Comparison of ENCODE assay signal across 8 mouse cellular contexts in the genomic region with DNA sequence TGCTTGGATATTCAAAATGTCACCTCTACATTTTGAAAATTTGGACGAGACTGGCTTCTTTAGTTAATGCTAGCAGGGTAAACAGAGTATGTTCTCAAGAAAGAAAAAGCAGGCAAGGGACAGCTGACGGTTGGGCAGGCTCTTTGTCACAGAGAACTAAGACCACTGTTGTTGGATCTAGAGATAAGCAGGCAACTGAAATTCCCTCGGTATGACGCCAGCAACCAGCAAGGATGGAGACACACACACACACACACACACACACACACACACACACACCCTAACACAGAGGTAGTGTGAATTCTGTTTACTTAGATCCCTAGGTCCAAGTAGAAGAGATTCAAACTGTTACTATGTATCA.
DNase-seq lines count a peak whose midpoint lies in the region; ATAC-seq and TF ChIP-seq lines count a peak whose summit lies in the region.

No protein-coding gene starts in this region.

- H3K9me3 ChIP-seq in embryonic facial prominence, embryonic 15.5 days (replicated peaks): no peaks in the 10 kb centered on the region
- H3K9me3 ChIP-seq in limb, embryonic 12.5 days: no peaks in the 10 kb centered on the region

- peak overlapping the region; percentile 44; the same call in 1 of the 2 replicates for H3K4me2 ChIP-seq in embryonic facial prominence, embryonic 15.5 days (replicated peaks)
- no peak overlapping the region for H3K4me2 ChIP-seq in limb, embryonic 12.5 days

- TF ChIP-seq POLR2A in kidney, adult 2 months (IDR thresholded peaks at IDR 0.05; ENCODE audit: low read depth, low read length): no peak

- 18% methylated on average over 4 of the region's 4 CpGs for WGBS in embryonic facial prominence, embryonic 15.5 days
- WGBS in limb, embryonic 12.5 days: 48% methylated on average over 4 of the region's 4 CpGs
- 53% methylated on average over 4 of the region's 4 CpGs for whole genome bisulfite sequencing in kidney, adult 2 months

- H3K27me3 ChIP-seq in embryonic facial prominence, embryonic 15.5 days: no peaks in the 10 kb centered on the region
- no peaks in the 10 kb centered on the region for H3K27me3 ChIP-seq in limb, embryonic 12.5 days
- no peaks in the 10 kb centered on the region for H3K27me3 ChIP-seq in kidney, adult 2 months (replicated peaks; ENCODE audit: control insufficient read depth, insufficient read depth, low read length)

- H3K9ac ChIP-seq in embryonic facial prominence, embryonic 15.5 days: no peak overlapping the region
- no peak overlapping the region for H3K9ac ChIP-seq in limb, embryonic 12.5 days (replicated peaks)

- H3K4me3 ChIP-seq in left cerebral cortex, adult 2 months: no peak overlapping the region
- no peak overlapping the region for H3K4me3 ChIP-seq in embryonic facial prominence, embryonic 15.5 days (replicated peaks)
- H3K4me3 ChIP-seq in limb, embryonic 12.5 days (replicated peaks): no peak overlapping the region
- H3K4me3 ChIP-seq in kidney, adult 2 months (ENCODE audit: insufficient read depth, low read depth, low read length): no peak overlapping the region

- intact Hi-C loops in left cerebral cortex, postnatal 4 days (cut with DNase I): no loop called here
- intact Hi-C loops in left cerebral cortex, adult 2 months (cut with DNase I): no loop called here

- H3K4me1 ChIP-seq in embryonic facial prominence, embryonic 15.5 days: peaks cover 40% of the 10 kb centered on the region
- peaks cover 20% of the 10 kb centered on the region for H3K4me1 ChIP-seq in limb, embryonic 12.5 days (replicated peaks)
- H3K4me1 ChIP-seq in kidney, adult 2 months (ENCODE audit: control insufficient read depth, insufficient read depth, low read length): no peaks in the 10 kb centered on the region

- TF ChIP-seq CTCF in left cerebral cortex, adult 2 months (IDR thresholded peaks at IDR 0.05): no peak
- no peak for TF ChIP-seq CTCF in kidney, adult 2 months (conservative IDR thresholded peaks at IDR 0.05; ENCODE audit: insufficient read depth, insufficient read length, low read depth, low read length)

- DNase-seq in left cerebral cortex, postnatal 4 days: peak; percentile 30
- no peak for DNase-seq in left cerebral cortex, adult 2 months (ENCODE audit: extremely low spot score in 1 of 2, low spot score in 2 of 2)
- peak; percentile 27 for DNase-seq in naive thymus-derived CD4-positive, alpha-beta T cell, adult 2 months (ENCODE audit: low read depth)
- DNase-seq in left cerebral cortex, adult 18-20 months (ENCODE audit: low spot score in 2 of 2): no peak
- DNase-seq in adrenal gland, adult 2 months: no peak
- no peak for DNase-seq in kidney, adult 2 months

- no peaks in the 10 kb centered on the region for H3K36me3 ChIP-seq in embryonic facial prominence, embryonic 15.5 days
- H3K36me3 ChIP-seq in limb, embryonic 12.5 days: no peaks in the 10 kb centered on the region
- H3K36me3 ChIP-seq in kidney, adult 2 months (ENCODE audit: control insufficient read depth, insufficient read depth, low read length): no peaks in the 10 kb centered on the region

- ATAC-seq in embryonic facial prominence, embryonic 15.5 days (ENCODE audit: insufficient number of reproducible peaks, low FRiP score, low TSS enrichment, low read depth): no peak
- no peak for ATAC-seq in limb, embryonic 12.5 days (ENCODE audit: insufficient number of reproducible peaks, insufficient read depth, low FRiP score, low TSS enrichment, low read depth)

- no peak overlapping the region for H3K27ac ChIP-seq in left cerebral cortex, adult 2 months
- H3K27ac ChIP-seq in embryonic facial prominence, embryonic 15.5 days (replicated peaks): peak overlapping the region; percentile 70
- H3K27ac ChIP-seq in limb, embryonic 12.5 days: peak overlapping the region; percentile 62; the same call in 1 of the 2 replicates
- H3K27ac ChIP-seq in kidney, adult 2 months (ENCODE audit: insufficient read depth, low read depth, low read length): no peak overlapping the region

Comparison
In these comparisons a context has a peak if more than half of its experiments do, and no peak if none do; other contexts are left out.
1. DNase-seq: peak in left cerebral cortex, postnatal 4 days (single experiment) and naive thymus-derived CD4-positive, alpha-beta T cell, adult 2 months (single experiment); none in left cerebral cortex, adult 2 months (0 of 2), left cerebral cortex, adult 18-20 months (0 of 2), adrenal gland, adult 2 months (single experiment) and kidney, adult 2 months (single experiment).
2. H3K27ac ChIP-seq: peak in embryonic facial prominence, embryonic 15.5 days (single experiment) and limb, embryonic 12.5 days (single experiment); none in left cerebral cortex, adult 2 months (single experiment) and kidney, adult 2 months (single experiment).